Mouse (Mus musculus): ENCODE results near the gene Anxa6. TPM values are rescaled to one million over a fixed set of nuclear protein-coding genes. Genes with fewer than 3 reads are reported as not detected.

The Anxa6 gene
- polyA plus RNA-seq, 1 experiment, result 722 TPM

- no peaks in the 10 kb centered on the region for H3K27me3 ChIP-seq (ENCODE audit: control insufficient read depth, insufficient read depth, insufficient read length)
- H3K36me3 ChIP-seq (ENCODE audit: control insufficient read depth, insufficient read depth), result no peaks in the 10 kb centered on the region
- no peak overlapping the region for H3K4me2 ChIP-seq (ENCODE audit: low read depth)
- no peak overlapping the region for H3K4me3 ChIP-seq
- H3K79me2 ChIP-seq (ENCODE audit: control insufficient read depth, insufficient read depth), result no peaks in the 10 kb centered on the region
- no peak for TF ChIP-seq POLR2A (IDR thresholded peaks at IDR 0.05; ENCODE audit: insufficient read length, low read depth)
- H3ac ChIP-seq (ENCODE audit: control insufficient read depth, insufficient read length), result no peak overlapping the region
These were observed 24.3 kb upstream of the Anxa6 start for GRCm38 (mm10) chr11:55057511-55057910.

- no peaks in the 10 kb centered on the region for H3K79me2 ChIP-seq (ENCODE audit: control insufficient read depth, insufficient read depth)
- TF ChIP-seq POLR2AphosphoS2 (IDR thresholded peaks at IDR 0.05; ENCODE audit: insufficient read length, low read depth) (no peak), POLR2A (IDR thresholded peaks at IDR 0.05; ENCODE audit: insufficient read length, low read depth) (no peak), MYOG (IDR thresholded peaks at IDR 0.05; ENCODE audit: control insufficient read depth in 1 of 3, insufficient read depth in 1 of 3, insufficient read length in 2 of 3, low read depth in 2 of 3) (no peak), REST (IDR thresholded peaks at IDR 0.05; ENCODE audit: insufficient read depth, insufficient read length) (no peak), TCF3 (IDR thresholded peaks at IDR 0.05; ENCODE audit: insufficient read length, low read depth) (no peak), TCF12 (IDR thresholded peaks at IDR 0.05; ENCODE audit: insufficient read depth, poor library complexity, severe bottlenecking) (no peak), CEBPB (IDR thresholded peaks at IDR 0.05; ENCODE audit: insufficient read depth, poor library complexity, severe bottlenecking) (no peak), MAX (IDR thresholded peaks at IDR 0.05; ENCODE audit: low read depth) (no peak), E2F4 (IDR thresholded peaks at IDR 0.05; ENCODE audit: insufficient read depth) (no peak), USF1 (IDR thresholded peaks at IDR 0.05; ENCODE audit: low read depth) (no peak), MYOD1 (IDR thresholded peaks at IDR 0.05; ENCODE audit: control insufficient read depth in 1 of 3, insufficient read length in 2 of 3, low read depth in 2 of 3) (no peak), SRF (IDR thresholded peaks at IDR 0.05; ENCODE audit: control insufficient read depth, insufficient read length, low read depth) (no peak)
- no peak overlapping the region for H3K4me2 ChIP-seq (ENCODE audit: low read depth)
- H3K4me3 ChIP-seq, result no peak overlapping the region
- no peaks in the 10 kb centered on the region for H3K27me3 ChIP-seq (ENCODE audit: control insufficient read depth, insufficient read depth, insufficient read length)
- H3K36me3 ChIP-seq (ENCODE audit: control insufficient read depth, insufficient read depth), result no peaks in the 10 kb centered on the region
- H3ac ChIP-seq (ENCODE audit: control insufficient read depth, insufficient read length), result no peak overlapping the region
These were observed 17.7 kb upstream of the Anxa6 start for GRCm38 (mm10) chr11:55050837-55051510.

DNA sequence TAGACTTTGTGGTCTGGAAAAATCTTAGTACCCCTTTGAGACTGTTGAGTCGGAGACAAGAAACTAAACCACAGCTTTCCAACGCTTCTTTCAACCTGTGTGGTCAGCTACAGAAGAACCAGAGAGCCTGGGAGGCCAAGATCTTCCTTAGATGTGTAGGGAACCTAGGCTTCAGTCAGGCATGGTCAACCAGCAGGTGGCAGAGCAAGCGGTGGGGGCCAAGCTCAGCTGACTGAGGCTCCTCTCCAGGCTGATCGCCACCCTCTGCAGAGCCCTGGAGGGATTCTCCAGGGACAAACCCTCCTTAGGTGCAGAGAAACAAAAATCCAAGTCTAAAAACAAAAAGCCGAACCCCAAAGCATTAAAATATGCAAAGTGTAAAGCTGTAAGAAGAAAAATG, 13.4 kb upstream of the Anxa6 start:
- H3K4me3 ChIP-seq, result no peak overlapping the region
- peak in 1 of 3 experiments; percentile 10 for TF ChIP-seq MYOD1 (IDR thresholded peaks at IDR 0.05; ENCODE audit: control insufficient read depth in 1 of 3, insufficient read length in 2 of 3, low read depth in 2 of 3)
- TF ChIP-seq MAX (IDR thresholded peaks at IDR 0.05; ENCODE audit: low read depth), result no peak
- H3K36me3 ChIP-seq (ENCODE audit: control insufficient read depth, insufficient read depth), result no peaks in the 10 kb centered on the region
- no peak overlapping the region for H3K4me2 ChIP-seq (ENCODE audit: low read depth)
- H3ac ChIP-seq (ENCODE audit: control insufficient read depth, insufficient read length), result no peak overlapping the region
- no peaks in the 10 kb centered on the region for H3K79me2 ChIP-seq (ENCODE audit: control insufficient read depth, insufficient read depth)
- no peaks in the 10 kb centered on the region for H3K27me3 ChIP-seq (ENCODE audit: control insufficient read depth, insufficient read depth, insufficient read length)

GRCm38 (mm10) chr11:55041348-55041747, 8.1 kb upstream of the Anxa6 start:
- H3K4me3 ChIP-seq, result no peak overlapping the region
- H3K4me2 ChIP-seq (ENCODE audit: low read depth), result no peak overlapping the region
- TF ChIP-seq MYOG (IDR thresholded peaks at IDR 0.05; ENCODE audit: control insufficient read depth in 1 of 3, insufficient read depth in 1 of 3, insufficient read length in 2 of 3, low read depth in 2 of 3) (no peak), MYOD1 (IDR thresholded peaks at IDR 0.05; ENCODE audit: control insufficient read depth in 1 of 3, insufficient read length in 2 of 3, low read depth in 2 of 3) (no peak), POLR2A (IDR thresholded peaks at IDR 0.05; ENCODE audit: insufficient read length, low read depth) (no peak), SRF (IDR thresholded peaks at IDR 0.05; ENCODE audit: control insufficient read depth, insufficient read length, low read depth) (no peak), CEBPB (IDR thresholded peaks at IDR 0.05; ENCODE audit: insufficient read depth, poor library complexity, severe bottlenecking) (no peak), USF1 (IDR thresholded peaks at IDR 0.05; ENCODE audit: low read depth) (no peak), REST (IDR thresholded peaks at IDR 0.05; ENCODE audit: insufficient read depth, insufficient read length) (no peak), MAX (IDR thresholded peaks at IDR 0.05; ENCODE audit: low read depth) (no peak)
- H3K79me2 ChIP-seq (ENCODE audit: control insufficient read depth, insufficient read depth), result no peaks in the 10 kb centered on the region
- H3K27me3 ChIP-seq (ENCODE audit: control insufficient read depth, insufficient read depth, insufficient read length), result no peaks in the 10 kb centered on the region
- no peaks in the 10 kb centered on the region for H3K36me3 ChIP-seq (ENCODE audit: control insufficient read depth, insufficient read depth)
- no peak overlapping the region for H3ac ChIP-seq (ENCODE audit: control insufficient read depth, insufficient read length)

DNA sequence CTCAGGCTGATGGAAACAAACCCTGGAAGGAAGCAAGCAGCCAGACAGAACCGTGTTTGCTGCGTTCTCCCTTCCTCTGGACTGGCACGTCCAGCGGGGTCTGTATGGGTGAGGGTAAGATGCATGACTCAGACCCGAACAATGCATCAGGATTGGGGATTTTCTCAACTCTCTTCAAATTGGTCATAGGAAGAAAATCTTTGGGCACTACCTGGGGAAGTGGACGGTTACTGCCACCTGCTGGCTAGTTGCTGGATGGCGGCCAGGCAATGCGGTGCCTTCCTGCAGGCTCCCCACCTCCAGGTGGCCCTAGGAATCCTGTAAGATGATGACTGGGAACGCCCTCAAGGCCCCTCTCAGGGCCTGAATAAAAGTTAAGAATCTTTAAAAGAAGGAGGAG, 6.3 kb upstream of the Anxa6 start:
- no peak for TF ChIP-seq REST (IDR thresholded peaks at IDR 0.05; ENCODE audit: insufficient read depth, insufficient read length)
- peak in 1 of 3 experiments; percentile 9 for TF ChIP-seq MYOD1 (IDR thresholded peaks at IDR 0.05; ENCODE audit: control insufficient read depth in 1 of 3, insufficient read length in 2 of 3, low read depth in 2 of 3)
- Histone ChIP-seq H3K79me2 (ENCODE audit: control insufficient read depth, insufficient read depth) (no peaks in the 10 kb centered on the region), H3K36me3 (ENCODE audit: control insufficient read depth, insufficient read depth) (no peaks in the 10 kb centered on the region), H3ac (ENCODE audit: control insufficient read depth, insufficient read length) (no peak overlapping the region), H3K4me2 (ENCODE audit: low read depth) (no peak overlapping the region), H3K4me3 (no peak overlapping the region), H3K27me3 (ENCODE audit: control insufficient read depth, insufficient read depth, insufficient read length) (no peaks in the 10 kb centered on the region)

GRCm38 (mm10) chr11:55036601-55037000, 3.4 kb upstream of the Anxa6 start:
- no peaks in the 10 kb centered on the region for H3K36me3 ChIP-seq (ENCODE audit: control insufficient read depth, insufficient read depth)
- H3K79me2 ChIP-seq (ENCODE audit: control insufficient read depth, insufficient read depth), result peaks cover 13% of the 10 kb centered on the region
- no peaks in the 10 kb centered on the region for H3K27me3 ChIP-seq (ENCODE audit: control insufficient read depth, insufficient read depth, insufficient read length)
- H3K4me3 ChIP-seq, result no peak overlapping the region
- H3ac ChIP-seq (ENCODE audit: control insufficient read depth, insufficient read length), result no peak overlapping the region
- no peak for TF ChIP-seq SRF (IDR thresholded peaks at IDR 0.05; ENCODE audit: control insufficient read depth, insufficient read length, low read depth)
- no peak for TF ChIP-seq CEBPB (IDR thresholded peaks at IDR 0.05; ENCODE audit: insufficient read depth, poor library complexity, severe bottlenecking)
- TF ChIP-seq USF1 (IDR thresholded peaks at IDR 0.05; ENCODE audit: low read depth), result no peak
- no peak for TF ChIP-seq MAX (IDR thresholded peaks at IDR 0.05; ENCODE audit: low read depth)
- TF ChIP-seq MYOG (IDR thresholded peaks at IDR 0.05; ENCODE audit: control insufficient read depth in 1 of 3, insufficient read depth in 1 of 3, insufficient read length in 2 of 3, low read depth in 2 of 3), result no peak
- TF ChIP-seq E2F4 (IDR thresholded peaks at IDR 0.05; ENCODE audit: insufficient read depth), result no peak
- no peak for TF ChIP-seq REST (IDR thresholded peaks at IDR 0.05; ENCODE audit: insufficient read depth, insufficient read length)
- TF ChIP-seq POLR2A (IDR thresholded peaks at IDR 0.05; ENCODE audit: insufficient read length, low read depth), result no peak
- no peak for TF ChIP-seq TCF3 (IDR thresholded peaks at IDR 0.05; ENCODE audit: insufficient read length, low read depth)
- TF ChIP-seq TCF12 (IDR thresholded peaks at IDR 0.05; ENCODE audit: insufficient read depth, poor library complexity, severe bottlenecking), result no peak
- TF ChIP-seq POLR2AphosphoS2 (IDR thresholded peaks at IDR 0.05; ENCODE audit: insufficient read length, low read depth), result no peak
- TF ChIP-seq MYOD1 (IDR thresholded peaks at IDR 0.05; ENCODE audit: control insufficient read depth in 1 of 3, insufficient read length in 2 of 3, low read depth in 2 of 3), result no peak
- no peak overlapping the region for H3K4me2 ChIP-seq (ENCODE audit: low read depth)

Data from myocyte (in vitro differentiated cells).